Mouse (Mus musculus): Measurements from ENCODE around the gene Fsd2.

DNA sequence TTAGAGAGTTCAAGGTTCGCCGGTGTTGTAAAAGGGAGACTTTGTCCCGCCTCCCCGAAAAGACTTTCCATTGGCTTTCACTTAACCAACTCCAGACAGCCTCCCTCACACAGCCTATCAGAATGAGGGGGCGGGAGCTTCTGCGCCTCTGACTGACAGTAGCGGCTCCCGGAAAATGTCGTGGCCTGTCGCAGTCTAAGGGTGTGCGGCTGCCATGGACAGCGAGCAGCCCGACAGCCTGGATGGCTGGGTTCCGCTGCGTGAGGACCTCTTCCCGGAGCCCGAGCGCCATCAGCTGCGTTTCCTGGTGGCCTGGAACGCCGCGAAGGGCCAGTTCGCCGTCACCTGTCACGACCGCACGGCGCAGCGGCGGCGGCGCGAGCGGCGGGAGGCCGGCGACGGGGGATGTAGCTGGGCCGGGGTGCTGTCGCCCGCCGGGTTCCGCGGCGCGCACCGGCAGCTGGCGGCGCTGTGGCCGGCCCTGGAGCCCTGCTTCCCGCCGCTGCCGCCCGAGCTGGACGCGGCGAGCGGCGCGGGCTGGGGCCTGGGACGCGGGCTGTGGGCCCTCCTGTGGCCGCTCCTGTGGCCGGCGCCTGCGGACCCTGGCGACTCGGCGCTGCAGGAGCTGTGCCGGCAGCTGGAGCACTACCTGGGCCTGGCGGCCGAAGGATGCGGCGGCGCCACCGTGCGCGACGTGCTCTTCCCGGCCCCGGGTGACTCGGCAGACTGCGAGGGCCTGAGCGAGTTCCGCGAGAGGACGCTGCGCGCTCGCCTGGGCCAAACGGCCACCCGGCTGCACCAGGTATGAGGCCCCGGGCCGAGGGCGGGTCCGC, 4.6 kb upstream of the Fsd2 start, which contains the start of gene Whamm:
- TF ChIP-seq CTCF (IDR thresholded peaks at IDR 0.05; ENCODE audit: low read depth) = 0 out of 2 replicates have a peak, but pooled peaks have one; percentile 1
- no peak for TF ChIP-seq EP300 (IDR thresholded peaks at IDR 0.05; ENCODE audit: low read depth)
